Mouse (Mus musculus): ENCODE data around the gene Adora3. TPM values are rescaled to one million over a fixed set of nuclear protein-coding genes. Genes with fewer than 3 reads are reported as not detected.

Gene Adora3
- polyA plus RNA-seq, 1 experiment from 2014 or later: 0.72 TPM

- Histone ChIP-seq H3K4me2 (ENCODE audit: low read depth, low read length) (no peak within 1 kb of the TSS), H3K9ac (ENCODE audit: low read depth, low read length) (no peak within 1 kb of the TSS), H3K36me3 (ENCODE audit: control insufficient read depth, insufficient read depth, low read length) (no peaks in the 10 kb centered on the region), H3K4me3 (ENCODE audit: low read length) (no peak within 1 kb of the TSS), H3K27ac (ENCODE audit: low read length) (no peak within 1 kb of the TSS), H3K9me3 (ENCODE audit: control insufficient read depth, low read length) (no peaks in the 10 kb centered on the region), H3K4me1 (ENCODE audit: control insufficient read depth, insufficient read depth, low read length) (no peaks in the 10 kb centered on the region), H3K27me3 (replicated peaks; ENCODE audit: control insufficient read depth, insufficient read depth, low read length) (no peaks in the 10 kb centered on the region)
- no peak for ATAC-seq
- 77% methylated on average over 8 of the region's 8 CpGs for WGBS
Measured at GRCm38 (mm10) chr3:105932240-105933071, 61.8 kb downstream of the Adora3 start, which contains the start of gene I830077J02Rik. I830077J02Rik (minus strand) TSS chr3:105932664.

GRCm38 (mm10) chr3:105933926-105934325 is 63.3 kb downstream of the Adora3 start:
- 90% methylated on average over 6 of the region's 6 CpGs for WGBS

GRCm38 (mm10) chr3:105935033-105935432 is 64.4 kb downstream of the Adora3 start:
- H3K27ac ChIP-seq (ENCODE audit: low read length): no peak overlapping the region
- no peaks in the 10 kb centered on the region for H3K27me3 ChIP-seq (replicated peaks; ENCODE audit: control insufficient read depth, insufficient read depth, low read length)
- H3K36me3 ChIP-seq (ENCODE audit: control insufficient read depth, insufficient read depth, low read length): no peaks in the 10 kb centered on the region
- H3K4me3 ChIP-seq (ENCODE audit: low read length): no peak overlapping the region
- H3K4me2 ChIP-seq (ENCODE audit: low read depth, low read length): no peak overlapping the region
- no peaks in the 10 kb centered on the region for H3K4me1 ChIP-seq (ENCODE audit: control insufficient read depth, insufficient read depth, low read length)
- H3K9ac ChIP-seq (ENCODE audit: low read depth, low read length): no peak overlapping the region
- WGBS: 77% methylated on average over 5 of the region's 5 CpGs
- ATAC-seq: no peak
- no peaks in the 10 kb centered on the region for H3K9me3 ChIP-seq (ENCODE audit: control insufficient read depth, low read length)

More at GRCm38 (mm10) chr3:105933926-105934325, 63.3 kb downstream of the Adora3 start:
- Histone ChIP-seq H3K27me3 (replicated peaks; ENCODE audit: control insufficient read depth, insufficient read depth, low read length) (no peaks in the 10 kb centered on the region), H3K4me3 (ENCODE audit: low read length) (no peak overlapping the region), H3K4me1 (ENCODE audit: control insufficient read depth, insufficient read depth, low read length) (no peaks in the 10 kb centered on the region), H3K4me2 (ENCODE audit: low read depth, low read length) (no peak overlapping the region), H3K9me3 (ENCODE audit: control insufficient read depth, low read length) (no peaks in the 10 kb centered on the region), H3K36me3 (ENCODE audit: control insufficient read depth, insufficient read depth, low read length) (no peaks in the 10 kb centered on the region), H3K9ac (ENCODE audit: low read depth, low read length) (no peak overlapping the region), H3K27ac (ENCODE audit: low read length) (no peak overlapping the region)
- ATAC-seq: no peak

- 89% methylated on average over 4 of the region's 4 CpGs for WGBS
- H3K4me1 ChIP-seq (ENCODE audit: control insufficient read depth, insufficient read depth, low read length): no peaks in the 10 kb centered on the region
- H3K9ac ChIP-seq (ENCODE audit: low read depth, low read length): no peak overlapping the region
- no peaks in the 10 kb centered on the region for H3K9me3 ChIP-seq (ENCODE audit: control insufficient read depth, low read length)
- no peak overlapping the region for H3K4me2 ChIP-seq (ENCODE audit: low read depth, low read length)
- no peaks in the 10 kb centered on the region for H3K27me3 ChIP-seq (replicated peaks; ENCODE audit: control insufficient read depth, insufficient read depth, low read length)
- ATAC-seq: no peak
- peaks cover 3% of the 10 kb centered on the region; the same call in 1 of the 2 replicates for H3K36me3 ChIP-seq (ENCODE audit: control insufficient read depth, insufficient read depth, low read length)
- no peak overlapping the region for H3K4me3 ChIP-seq (ENCODE audit: low read length)
- no peak overlapping the region for H3K27ac ChIP-seq (ENCODE audit: low read length)
Measured at GRCm38 (mm10) chr3:105936111-105936510, 65.5 kb downstream of the Adora3 start.

GRCm38 (mm10) chr3:105951348-105951747 is 80.7 kb downstream of the Adora3 start:
- no peaks in the 10 kb centered on the region for H3K27me3 ChIP-seq (replicated peaks; ENCODE audit: control insufficient read depth, insufficient read depth, low read length)

GRCm38 (mm10) chr3:105957235-105957634 is 86.6 kb downstream of the Adora3 start:
- peak overlapping the region; percentile 5; the same call in 1 of the 2 replicates for H3K4me2 ChIP-seq (ENCODE audit: low read depth, low read length)
- no peak overlapping the region for H3K27ac ChIP-seq (ENCODE audit: low read length)
- no peak overlapping the region for H3K9ac ChIP-seq (ENCODE audit: low read depth, low read length)
- no peaks in the 10 kb centered on the region for H3K9me3 ChIP-seq (ENCODE audit: control insufficient read depth, low read length)
- WGBS: 96% methylated on average over 1 of the region's 1 CpGs
- H3K4me3 ChIP-seq (ENCODE audit: low read length): no peak overlapping the region
- H3K4me1 ChIP-seq (ENCODE audit: control insufficient read depth, insufficient read depth, low read length): peaks cover 14% of the 10 kb centered on the region
- H3K36me3 ChIP-seq (ENCODE audit: control insufficient read depth, insufficient read depth, low read length): peaks cover 3% of the 10 kb centered on the region
- no peak for ATAC-seq
- H3K27me3 ChIP-seq (replicated peaks; ENCODE audit: control insufficient read depth, insufficient read depth, low read length): no peaks in the 10 kb centered on the region

More at GRCm38 (mm10) chr3:105951348-105951747, 80.7 kb downstream of the Adora3 start:
- Histone ChIP-seq H3K36me3 (ENCODE audit: control insufficient read depth, insufficient read depth, low read length) (peaks cover 25% of the 10 kb centered on the region), H3K9ac (ENCODE audit: low read depth, low read length) (no peak overlapping the region), H3K4me2 (ENCODE audit: low read depth, low read length) (no peak overlapping the region), H3K4me3 (ENCODE audit: low read length) (no peak overlapping the region), H3K9me3 (ENCODE audit: control insufficient read depth, low read length) (no peaks in the 10 kb centered on the region), H3K4me1 (ENCODE audit: control insufficient read depth, insufficient read depth, low read length) (no peaks in the 10 kb centered on the region), H3K27ac (ENCODE audit: low read length) (no peak overlapping the region)
- no peak for ATAC-seq
- 93% methylated on average over 7 of the region's 7 CpGs for WGBS

- Histone ChIP-seq H3K36me3 (ENCODE audit: control insufficient read depth, insufficient read depth, low read length) (peaks cover 4% of the 10 kb centered on the region), H3K4me1 (ENCODE audit: control insufficient read depth, insufficient read depth, low read length) (peaks cover 14% of the 10 kb centered on the region), H3K4me2 (ENCODE audit: low read depth, low read length) (peak overlapping the region; percentile 78), H3K27ac (ENCODE audit: low read length) (no peak overlapping the region), H3K9me3 (ENCODE audit: control insufficient read depth, low read length) (no peaks in the 10 kb centered on the region), H3K27me3 (replicated peaks; ENCODE audit: control insufficient read depth, insufficient read depth, low read length) (no peaks in the 10 kb centered on the region), H3K4me3 (ENCODE audit: low read length) (peak overlapping the region; percentile 92), H3K9ac (ENCODE audit: low read depth, low read length) (peak overlapping the region; percentile 96)
- WGBS: 37% methylated on average over 5 of the region's 5 CpGs
- ATAC-seq: no peak
Measured at GRCm38 (mm10) chr3:105958204-105958603, 87.5 kb downstream of the Adora3 start.

Other genes starting within 250 kb of the Adora3 start
- 33.7 and 35.3 TPM in 2 replicates for gene Ddx20, start 183.3 kb upstream of the Adora3 start, polyA plus RNA-seq (2015; fragmentation: Nextera tagmentation; extraction: Ambion mirVana)
- 1.6 and 1.7 TPM in 2 replicates for gene Inka2, start 166.3 kb upstream of the Adora3 start, polyA plus RNA-seq (2015; fragmentation: Nextera tagmentation; extraction: Ambion mirVana)
- 104 and 107 TPM in 2 replicates for gene Rap1a, start 69.5 kb upstream of the Adora3 start, polyA plus RNA-seq (2015; fragmentation: Nextera tagmentation; extraction: Ambion mirVana)
- 0.79 and 0.89 TPM in 2 replicates for gene Tmigd3, start within 50 bp of the Adora3 start, polyA plus RNA-seq (2015; fragmentation: Nextera tagmentation; extraction: Ambion mirVana)
- gene I830077J02Rik, start 61.8 kb downstream of the Adora3 start, polyA plus RNA-seq (2015; fragmentation: Nextera tagmentation; extraction: Ambion mirVana): 1.1 and 1.7 TPM in 2 replicates
- 106 and 118 TPM in 2 replicates for gene Wdr77, start 88.5 kb downstream of the Adora3 start, polyA plus RNA-seq (2015; fragmentation: Nextera tagmentation; extraction: Ambion mirVana)
- gene Atp5f1, start 89.2 kb downstream of the Adora3 start, polyA plus RNA-seq (2015; fragmentation: Nextera tagmentation; extraction: Ambion mirVana): 672 and 703 TPM in 2 replicates
- 0.62 and 0.80 TPM in 2 replicates for gene Ovgp1, start 102.9 kb downstream of the Adora3 start, polyA plus RNA-seq (2015; fragmentation: Nextera tagmentation; extraction: Ambion mirVana)
- not detected in 2 replicates for gene Pifo, start 143.8 kb downstream of the Adora3 start, polyA plus RNA-seq (2015; fragmentation: Nextera tagmentation; extraction: Ambion mirVana)
- 0.18 TPM in 1 of 2 replicates, not detected in the other for gene Chil5, start 162.0 kb downstream of the Adora3 start, polyA plus RNA-seq (2015; fragmentation: Nextera tagmentation; extraction: Ambion mirVana)
- not detected in 2 replicates for gene Chia1, start 242.4 kb downstream of the Adora3 start, polyA plus RNA-seq (2015; fragmentation: Nextera tagmentation; extraction: Ambion mirVana)